In genomic region chr17:64601091-64601750, GRCm38 (mm10) we compare ENCODE assay signal across 8 mouse cellular contexts. TPM values are rescaled to one million over a fixed set of nuclear protein-coding genes. Genes with fewer than 3 reads are reported as not detected.
A peak's percentile ranks its signal among the peaks of the same experiment; 100 is the strongest.
DNase-seq lines count a peak whose midpoint lies in the region; ATAC-seq and TF ChIP-seq lines count a peak whose summit lies in the region.

No protein-coding gene starts in this region.

- WGBS in bone marrow, adult 2 months: under 1% methylated on average over 73 of the region's 73 CpGs
- 1% methylated on average over 20 of the region's 73 CpGs for WGBS in embryonic facial prominence, embryonic 14.5 days
- WGBS in heart, embryonic 12.5 days: under 1% methylated on average over 73 of the region's 73 CpGs
- under 1% methylated on average over 71 of the region's 73 CpGs for WGBS in kidney, embryonic 15.5 days

- no peak for TF ChIP-seq CTCF in ES-Bruce4 (IDR thresholded peaks at IDR 0.05; ENCODE audit: low read depth, low read length)
- TF ChIP-seq CTCF in bone marrow, adult 2 months (IDR thresholded peaks at IDR 0.05; ENCODE audit: control insufficient read depth, insufficient read depth, low read length): no peak

- peak overlapping the region; percentile 95 for H3K4me2 ChIP-seq in embryonic facial prominence, embryonic 14.5 days (ENCODE audit: low read depth, low read length)
- peak overlapping the region; percentile 95 for H3K4me2 ChIP-seq in heart, embryonic 12.5 days
- peak overlapping the region; percentile 75 for H3K4me2 ChIP-seq in kidney, embryonic 15.5 days

- no peaks in the 10 kb centered on the region for H3K9me3 ChIP-seq in ES-Bruce4 (replicated peaks; ENCODE audit: control insufficient read depth, insufficient read depth, low read length, poor library complexity, severe bottlenecking)
- no peaks in the 10 kb centered on the region for H3K9me3 ChIP-seq in embryonic facial prominence, embryonic 14.5 days (ENCODE audit: control insufficient read depth, low read length)
- H3K9me3 ChIP-seq in heart, embryonic 12.5 days (replicated peaks): no peaks in the 10 kb centered on the region
- no peaks in the 10 kb centered on the region for H3K9me3 ChIP-seq in kidney, embryonic 15.5 days (replicated peaks)

- H3K27ac ChIP-seq in ES-Bruce4 (ENCODE audit: insufficient read depth, low read length): no peak overlapping the region
- peak overlapping the region; percentile 97 for H3K27ac ChIP-seq in bone marrow, adult 2 months (ENCODE audit: control insufficient read depth, insufficient read depth, low read depth, low read length, poor library complexity)
- H3K27ac ChIP-seq in embryonic facial prominence, embryonic 14.5 days (replicated peaks; ENCODE audit: low read depth, low read length): peak overlapping the region; percentile 92
- H3K27ac ChIP-seq in heart, embryonic 12.5 days (ENCODE audit: poor library complexity, severe bottlenecking): peak overlapping the region; percentile 89
- H3K27ac ChIP-seq in kidney, embryonic 15.5 days: peak overlapping the region; percentile 97

- peak overlapping the region; percentile 94 for H3K9ac ChIP-seq in ES-Bruce4 (ENCODE audit: low read depth, poor library complexity, severe bottlenecking)
- H3K9ac ChIP-seq in embryonic facial prominence, embryonic 14.5 days (ENCODE audit: low read depth, low read length): peak overlapping the region; percentile 89
- peak overlapping the region; percentile 88 for H3K9ac ChIP-seq in heart, embryonic 12.5 days
- H3K9ac ChIP-seq in kidney, embryonic 15.5 days: peak overlapping the region; percentile 94

- no peaks in the 10 kb centered on the region for H3K27me3 ChIP-seq in ES-Bruce4 (ENCODE audit: control insufficient read depth, insufficient read depth, low read length, poor library complexity, severe bottlenecking)
- no peaks in the 10 kb centered on the region for H3K27me3 ChIP-seq in embryonic facial prominence, embryonic 14.5 days (replicated peaks; ENCODE audit: control insufficient read depth, insufficient read depth, low read length)
- H3K27me3 ChIP-seq in heart, embryonic 12.5 days (replicated peaks): 0 out of 2 replicates have a peak, but pooled peaks cover 6% of the 10 kb centered on the region
- no peaks in the 10 kb centered on the region for H3K27me3 ChIP-seq in kidney, embryonic 15.5 days

- no peak for TF ChIP-seq POLR2A in ES-Bruce4 (IDR thresholded peaks at IDR 0.05; ENCODE audit: insufficient read depth, low read length)
- TF ChIP-seq POLR2A in bone marrow, adult 2 months (IDR thresholded peaks at IDR 0.05; ENCODE audit: borderline replicate concordance, control insufficient read depth, low read depth, low read length): peak; percentile 49; the same call in 1 of the 2 replicates

- peak; percentile 45 for DNase-seq in embryonic facial prominence, embryonic 14.5 days (ENCODE audit: low spot score)
- DNase-seq in lung, postnatal 10 days: peak; percentile 73
- peak; percentile 68 for DNase-seq in ovary, postnatal 36 days (ENCODE audit: low spot score)
- peak; percentile 72 for DNase-seq in urinary bladder, adult 2 months (ENCODE audit: low spot score)

- no peaks in the 10 kb centered on the region for H3K4me1 ChIP-seq in ES-Bruce4 (ENCODE audit: control insufficient read depth, insufficient read depth, low read length)
- no peaks in the 10 kb centered on the region for H3K4me1 ChIP-seq in bone marrow, adult 2 months (ENCODE audit: control insufficient read depth, insufficient read depth, low read length)
- peaks cover 19% of the 10 kb centered on the region for H3K4me1 ChIP-seq in embryonic facial prominence, embryonic 14.5 days (ENCODE audit: control insufficient read depth, insufficient read depth, low read length)
- H3K4me1 ChIP-seq in heart, embryonic 12.5 days (replicated peaks): peaks cover 21% of the 10 kb centered on the region
- peaks cover 42% of the 10 kb centered on the region for H3K4me1 ChIP-seq in kidney, embryonic 15.5 days

- ATAC-seq in embryonic facial prominence, embryonic 14.5 days (ENCODE audit: low read depth): peak; percentile 42
- peak; percentile 59 for ATAC-seq in heart, embryonic 12.5 days (ENCODE audit: insufficient number of reproducible peaks, low FRiP score)
- ATAC-seq in kidney, embryonic 15.5 days (replicated peaks; ENCODE audit: low FRiP score): peak; percentile 61

- H3K4me3 ChIP-seq in ES-Bruce4 (ENCODE audit: low read depth, low read length): peak overlapping the region; percentile 99
- H3K4me3 ChIP-seq in bone marrow, adult 2 months (replicated peaks; ENCODE audit: control insufficient read depth, low read depth, low read length): peak overlapping the region; percentile 82
- H3K4me3 ChIP-seq in embryonic facial prominence, embryonic 14.5 days (ENCODE audit: low read depth, low read length): peak overlapping the region; percentile 90
- H3K4me3 ChIP-seq in heart, embryonic 12.5 days: peak overlapping the region; percentile 90
- peak overlapping the region; percentile 95 for H3K4me3 ChIP-seq in kidney, embryonic 15.5 days (replicated peaks)

- H3K36me3 ChIP-seq in ES-Bruce4 (ENCODE audit: control insufficient read depth, insufficient read depth, low read length, poor library complexity, severe bottlenecking): no peaks in the 10 kb centered on the region
- H3K36me3 ChIP-seq in embryonic facial prominence, embryonic 14.5 days (ENCODE audit: control insufficient read depth, insufficient read depth, low read length): no peaks in the 10 kb centered on the region
- no peaks in the 10 kb centered on the region for H3K36me3 ChIP-seq in heart, embryonic 12.5 days
- no peaks in the 10 kb centered on the region for H3K36me3 ChIP-seq in kidney, embryonic 15.5 days

- no peak for TF ChIP-seq EP300 in ES-Bruce4 (IDR thresholded peaks at IDR 0.05; ENCODE audit: insufficient read depth, low read depth, low read length)

RNA-seq across cellular contexts. Expression of gene Man2a1, which starts 0.7 kb away (rescaled TPM):
- 53.4 and 53.8 TPM in 2 replicates for polyA plus RNA-seq in ES-Bruce4 (2011; ENCODE audit: insufficient read depth, insufficient read length, low read depth, missing spikeins)
- 8.0 and 22.5 TPM in 2 replicates for polyA plus RNA-seq in bone marrow, adult 2 months (2011; ENCODE audit: insufficient read depth, insufficient read length, low replicate concordance, missing spikeins)
- polyA plus RNA-seq in embryonic facial prominence, embryonic 14.5 days (2014; fragmentation: Nextera tagmentation; extraction: Ambion mirVana): 10.5 and 12.8 TPM in 2 replicates
- polyA plus RNA-seq in heart, embryonic 12.5 days (2016; fragmentation: Nextera tagmentation; extraction: Ambion mirVana): 5.3 and 7.2 TPM in 2 replicates
- 8.6 and 11.0 TPM in 2 replicates for polyA plus RNA-seq in kidney, embryonic 15.5 days (2015; fragmentation: Nextera tagmentation; extraction: Ambion mirVana)
- 25.0 and 25.5 TPM in 2 replicates for polyA plus RNA-seq in urinary bladder, adult 2 months (2012; rRNA removed)
